Mouse (Mus musculus) lung, adult 2 months (tissue): ENCODE measurements around the gene Plcxd2.

Experiments
- CTCF ChIP-seq: fragments of 200-500 bp; IDR thresholded peaks from 2 replicates; pipeline ENCODE4 v1.5.1; 2011; ENCODE audit warnings: mild to moderate bottlenecking, low read length, control low read depth; ENCODE audit not compliant: insufficient read depth
- POLR2A ChIP-seq: fragments of 200-500 bp; IDR thresholded peaks from 2 replicates; pipeline ENCODE4 v1.6.1; 2011; ENCODE audit warnings: low read depth, mild to moderate bottlenecking, control low read depth, low read length, borderline replicate concordance; ENCODE audit errors: extremely low read depth

GRCm38 (mm10) chr16:45964777-45965176 lies 45.2 kb downstream of the Plcxd2 start:
- TF ChIP-seq CTCF = no peak
- TF ChIP-seq POLR2A = no peak
